Mouse (Mus musculus) granulocyte monocyte progenitor cell, adult 5-6 weeks (primary cell): ENCODE data around the gene Tmem202. TPM values are rescaled to one million over a fixed set of nuclear protein-coding genes. Genes with fewer than 3 reads are reported as not detected.

ENCODE experiments used
- ATAC-seq: replicated peaks from 2 replicates; pipeline ENCODE4 v1.8.0; 2016; ENCODE audit warnings: mild to moderate bottlenecking, moderate TSS enrichment, inconsistent platforms; ENCODE audit not compliant: poor library complexity, severe bottlenecking
- total RNA-seq, 2 experiments: library from RNA; stranded (forward) in 1 of 2; stranded (reverse) in 1 of 2; fragments of 200-712, 200-1000 nt in 1 of 2; fragments of >200 nt in 1 of 2; fragmentation: Nextera tagmentation in 1 of 2; gene quantifications; 2 replicates each; pipeline ENCODE4 v1.2.3; 2014 to 2017

Gene Tmem202
- total RNA-seq, 2 experiments from 2014 or later: not detected

GRCm38 (mm10) chr9:59537651-59538050, 2.0 kb downstream of the Tmem202 start:
- ATAC-seq: peak; percentile 29

DNA sequence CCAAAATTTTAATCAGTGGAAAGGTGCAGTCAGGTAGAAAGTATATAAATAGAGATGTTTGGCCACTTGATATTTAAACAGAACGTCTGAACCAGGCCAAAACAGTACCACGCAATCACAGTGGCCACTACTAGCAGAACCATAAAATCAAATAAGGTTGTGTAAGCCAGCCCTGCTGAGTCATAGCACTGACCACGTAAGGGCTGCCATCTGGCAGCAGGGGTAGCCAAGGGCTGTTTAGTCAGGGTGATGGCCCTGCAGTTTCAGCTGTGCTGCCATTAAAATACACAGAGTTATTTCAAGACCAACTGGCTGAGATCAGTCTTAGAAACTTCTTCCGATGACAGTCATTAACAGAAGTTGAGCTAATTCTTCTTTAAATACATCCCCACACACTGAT, 5.8 kb downstream of the Tmem202 start:
- ATAC-seq: peak; percentile 71

DNA sequence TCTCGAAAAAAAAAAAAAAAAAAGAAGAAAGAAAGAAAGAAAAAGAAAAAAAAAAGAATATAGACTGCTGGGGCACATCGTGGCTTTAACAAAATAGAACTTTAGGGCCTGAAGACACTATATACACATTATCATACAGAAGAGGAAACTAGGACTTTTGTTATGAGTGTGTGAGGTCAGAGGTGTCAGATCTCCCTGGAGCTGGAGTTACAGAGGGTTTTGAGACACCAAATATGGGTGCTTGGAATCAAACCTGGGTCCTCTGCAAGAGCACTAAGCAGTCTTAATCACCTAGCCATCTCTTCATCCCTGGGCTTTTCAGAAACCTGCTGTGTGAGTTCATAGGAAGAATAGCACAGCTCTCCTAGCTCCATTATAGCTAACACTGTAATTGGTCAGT, 6.2 kb downstream of the Tmem202 start:
- no peak for ATAC-seq

GRCm38 (mm10) chr9:59531645-59532044, 8.0 kb downstream of the Tmem202 start:
- ATAC-seq: no peak

GRCm38 (mm10) chr9:59528274-59528673, 11.4 kb downstream of the Tmem202 start:
- ATAC-seq: peak; percentile 40

- ATAC-seq: no peak
Observed at GRCm38 (mm10) chr9:59527580-59527979, 12.1 kb downstream of the Tmem202 start.

DNA sequence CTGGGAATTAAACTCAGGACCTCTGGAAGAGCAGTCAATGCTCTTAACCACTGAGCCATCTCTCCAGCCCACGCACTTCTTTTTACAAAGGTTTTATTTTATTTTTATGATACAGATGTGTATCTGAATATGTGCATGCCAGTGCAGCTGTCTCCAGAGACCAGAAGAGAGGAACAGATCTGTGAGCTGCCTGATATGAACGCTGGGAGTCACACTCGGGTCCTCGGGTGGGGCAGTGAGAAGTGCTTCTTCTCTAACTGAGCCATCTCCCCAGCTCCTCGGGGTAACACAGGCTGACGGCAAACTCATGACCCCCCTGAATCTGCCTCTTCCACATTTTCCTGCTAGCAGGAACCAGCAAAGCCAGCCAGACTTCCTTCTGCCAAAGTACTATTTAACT, 12.9 kb downstream of the Tmem202 start:
- ATAC-seq: no peak

DNA sequence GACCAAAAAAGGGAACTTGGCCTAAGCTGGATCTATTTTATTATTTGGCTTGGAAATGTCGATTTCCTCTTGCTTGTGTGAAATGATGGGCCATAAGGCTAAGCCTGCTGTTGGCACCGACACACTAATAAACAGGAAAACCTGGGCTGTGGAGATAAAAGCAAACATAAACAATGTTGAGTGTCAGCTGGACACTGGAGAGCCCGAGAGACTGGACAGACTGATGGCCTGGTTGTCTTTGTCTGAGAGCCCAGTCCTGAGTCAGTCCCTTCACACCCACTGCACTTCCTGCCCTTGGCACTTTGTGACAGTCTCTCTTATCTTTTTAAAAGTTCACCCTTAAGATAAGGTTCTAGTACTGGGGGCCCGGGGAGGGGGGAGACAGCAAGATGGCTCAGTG, 16.7 kb downstream of the Tmem202 start:
- ATAC-seq: no peak

- no peak; the same call in 1 of the 2 replicates for ATAC-seq
Observed at GRCm38 (mm10) chr9:59519396-59519795, 20.3 kb downstream of the Tmem202 start.

DNA sequence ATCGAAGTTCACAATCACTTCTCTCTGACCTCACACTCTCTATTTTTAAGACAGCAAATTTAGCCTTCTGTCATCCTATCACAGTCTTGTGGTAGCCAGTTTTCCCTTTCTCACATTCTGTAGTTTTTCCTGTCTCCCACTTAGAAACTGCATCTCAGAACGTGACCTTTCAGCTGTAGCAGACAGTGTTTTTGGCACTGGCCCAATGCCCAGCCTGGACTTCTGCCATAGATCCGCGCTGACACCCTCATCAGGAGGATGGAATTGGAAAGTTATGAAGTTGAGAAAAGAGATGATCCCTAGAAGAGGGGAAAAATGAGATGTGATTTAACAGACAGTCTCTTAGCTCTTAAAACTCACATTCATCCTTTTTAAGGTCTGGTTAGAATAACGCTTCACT, 20.7 kb downstream of the Tmem202 start:
- ATAC-seq: no peak

DNA sequence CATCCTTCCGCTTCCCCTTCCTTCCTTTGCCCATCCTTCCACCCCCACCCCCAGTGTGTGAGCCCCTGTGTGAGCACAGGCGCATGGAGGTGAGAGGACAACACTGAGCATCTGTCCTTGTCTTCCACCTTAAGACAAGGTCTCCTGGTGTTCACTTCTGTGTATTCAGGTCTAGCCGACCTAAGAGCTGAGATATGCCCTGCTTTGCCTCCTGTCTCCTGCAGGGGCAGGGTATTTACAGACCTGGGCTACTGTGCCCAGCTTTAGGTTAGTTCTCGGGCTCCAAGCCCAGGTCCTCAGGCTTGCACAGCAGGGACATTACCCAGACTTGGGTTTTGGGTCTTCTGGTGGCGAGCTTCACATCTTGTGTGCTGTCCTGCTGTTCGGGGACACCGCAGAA, 22.5 kb downstream of the Tmem202 start:
- no peak; the same call in 1 of the 2 replicates for ATAC-seq

GRCm38 (mm10) chr9:59515069-59515468, 24.6 kb downstream of the Tmem202 start:
- no peak for ATAC-seq

GRCm38 (mm10) chr9:59512381-59512780, 27.3 kb downstream of the Tmem202 start:
- ATAC-seq: no peak

DNA sequence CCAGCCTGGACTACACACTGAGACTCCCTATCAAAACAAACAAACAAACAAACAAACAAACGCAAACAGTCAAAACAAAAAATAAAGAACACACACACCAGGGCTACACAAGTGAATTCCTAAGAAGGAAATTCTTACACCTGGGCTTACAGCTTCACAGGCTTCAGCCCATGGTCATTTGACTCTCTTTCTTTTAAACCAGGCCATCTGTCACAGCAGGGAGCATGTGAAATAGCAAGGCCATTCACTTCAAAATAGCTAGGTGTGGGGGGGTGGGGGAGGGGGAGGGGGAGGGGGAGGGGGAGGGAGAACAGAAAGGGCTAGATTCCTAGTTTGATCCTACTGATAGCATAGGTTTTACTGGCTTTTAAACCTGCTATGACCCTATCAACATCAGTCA, 31.5 kb downstream of the Tmem202 start:
- no peak for ATAC-seq

GRCm38 (mm10) chr9:59487331-59487730, 52.3 kb downstream of the Tmem202 start:
- no peak for ATAC-seq

GRCm38 (mm10) chr9:59486549-59487065, 53.0 kb downstream of the Tmem202 start, which contains the start of gene Arih1:
Gene Arih1, minus strand, starts transcription at chr9:59486618.
- peak; percentile 88 for ATAC-seq

DNA sequence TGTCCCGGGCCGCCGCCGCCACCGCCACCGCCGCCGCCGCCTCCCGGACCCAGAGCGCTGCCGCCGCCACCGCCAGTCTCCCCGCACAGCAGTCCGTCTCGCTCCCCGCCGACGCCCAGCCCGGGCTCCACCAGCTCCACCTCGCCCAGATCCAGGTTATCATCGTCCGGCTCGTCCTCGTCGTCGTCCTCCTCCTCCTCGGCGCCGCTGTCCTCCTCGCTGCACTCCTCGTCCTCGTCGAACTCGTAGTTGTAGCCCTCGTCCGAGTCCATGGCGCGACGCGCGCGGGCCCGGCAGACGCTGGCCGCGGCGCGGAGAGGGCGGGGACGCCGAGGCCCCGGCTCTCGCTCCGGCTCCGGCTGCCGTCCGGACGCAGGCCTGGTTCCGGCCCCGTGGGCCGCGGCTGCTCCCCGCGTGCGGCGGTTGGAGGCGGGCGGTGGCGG, 53.5 kb downstream of the Tmem202 start:
- ATAC-seq: no peak

DNA sequence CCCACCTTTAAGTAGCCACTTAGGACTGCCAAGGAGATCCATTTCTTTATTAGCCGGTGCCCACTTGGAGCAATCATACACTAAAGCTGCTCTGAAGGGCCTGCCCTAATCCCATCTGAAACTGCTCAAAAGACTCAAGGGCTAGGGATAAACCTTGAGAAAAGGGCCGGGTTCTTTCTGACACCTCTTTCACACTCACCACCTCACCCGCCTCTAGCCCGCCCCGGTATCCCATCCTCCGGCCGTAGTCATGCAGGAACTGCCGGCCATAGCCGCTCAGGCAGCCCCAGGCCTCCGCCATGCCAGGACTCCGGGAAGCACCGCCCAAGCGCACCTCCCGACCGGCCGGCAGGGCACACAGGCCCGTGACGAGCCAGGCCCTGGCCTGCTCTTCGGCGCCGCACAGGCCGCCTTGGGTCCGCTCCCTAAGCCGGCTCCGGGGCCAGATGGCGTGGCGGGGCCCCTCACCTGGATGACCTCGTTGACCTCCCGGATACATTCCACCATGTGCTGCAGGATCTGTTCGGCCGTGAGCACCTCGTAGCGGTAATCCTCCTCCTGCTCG, 54.1 kb downstream of the Tmem202 start:
- ATAC-seq: peak; percentile 42

DNA sequence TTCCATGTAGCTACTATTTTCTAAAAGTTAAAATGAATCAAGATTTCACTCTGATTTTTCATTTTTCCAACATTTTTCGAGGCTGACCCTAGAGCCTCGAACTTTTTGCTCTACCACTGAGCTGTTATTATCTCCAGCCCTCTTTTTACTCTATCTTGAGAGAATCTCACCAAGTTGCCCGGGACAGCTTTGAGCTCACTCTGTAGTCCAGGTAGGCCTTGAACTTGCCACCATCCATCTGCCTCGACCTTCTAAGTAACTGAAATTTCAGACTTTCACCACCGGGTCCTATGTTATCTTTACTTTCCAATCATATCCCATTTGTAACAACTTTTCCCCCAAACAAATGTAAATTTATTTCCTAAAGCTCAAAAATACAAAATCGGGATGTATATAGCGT, 54.9 kb downstream of the Tmem202 start:
- no peak for ATAC-seq

- 0 out of 2 replicates have a peak, but pooled peaks have one; percentile 22 for ATAC-seq
Observed at GRCm38 (mm10) chr9:59482419-59482818, 57.2 kb downstream of the Tmem202 start.

DNA sequence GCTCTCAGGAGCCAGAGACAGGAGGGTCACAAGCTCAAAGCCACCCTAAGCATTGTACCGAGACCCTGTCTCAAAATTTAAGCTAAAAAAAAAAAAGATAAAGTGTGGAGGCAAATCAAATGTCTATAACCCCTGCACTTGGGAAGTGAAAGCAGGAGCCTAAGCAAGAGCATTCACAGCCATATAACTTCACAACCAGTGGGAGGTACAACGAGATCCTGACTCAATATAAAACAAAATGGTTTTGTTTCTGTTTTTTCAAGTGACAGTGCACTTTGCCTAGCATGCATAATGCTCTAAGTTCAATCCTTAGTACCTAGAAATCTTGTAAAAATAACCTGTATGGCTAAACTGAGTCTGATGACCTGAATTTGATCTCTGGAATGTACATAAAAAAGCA, 63.0 kb downstream of the Tmem202 start:
- peak; percentile 84 for ATAC-seq

GRCm38 (mm10) chr9:59474838-59475237, 64.8 kb downstream of the Tmem202 start:
- ATAC-seq: no peak
